Mouse (Mus musculus): ENCODE data around the gene Npas1. TPM values are rescaled to one million over a fixed set of nuclear protein-coding genes. Genes with fewer than 3 reads are reported as not detected.
A peak's percentile ranks its signal among the peaks of the same experiment; 100 is the strongest.

The Npas1 gene
- polyA plus RNA-seq, 1 experiment from 2014 or later: 6.4 TPM

DNA sequence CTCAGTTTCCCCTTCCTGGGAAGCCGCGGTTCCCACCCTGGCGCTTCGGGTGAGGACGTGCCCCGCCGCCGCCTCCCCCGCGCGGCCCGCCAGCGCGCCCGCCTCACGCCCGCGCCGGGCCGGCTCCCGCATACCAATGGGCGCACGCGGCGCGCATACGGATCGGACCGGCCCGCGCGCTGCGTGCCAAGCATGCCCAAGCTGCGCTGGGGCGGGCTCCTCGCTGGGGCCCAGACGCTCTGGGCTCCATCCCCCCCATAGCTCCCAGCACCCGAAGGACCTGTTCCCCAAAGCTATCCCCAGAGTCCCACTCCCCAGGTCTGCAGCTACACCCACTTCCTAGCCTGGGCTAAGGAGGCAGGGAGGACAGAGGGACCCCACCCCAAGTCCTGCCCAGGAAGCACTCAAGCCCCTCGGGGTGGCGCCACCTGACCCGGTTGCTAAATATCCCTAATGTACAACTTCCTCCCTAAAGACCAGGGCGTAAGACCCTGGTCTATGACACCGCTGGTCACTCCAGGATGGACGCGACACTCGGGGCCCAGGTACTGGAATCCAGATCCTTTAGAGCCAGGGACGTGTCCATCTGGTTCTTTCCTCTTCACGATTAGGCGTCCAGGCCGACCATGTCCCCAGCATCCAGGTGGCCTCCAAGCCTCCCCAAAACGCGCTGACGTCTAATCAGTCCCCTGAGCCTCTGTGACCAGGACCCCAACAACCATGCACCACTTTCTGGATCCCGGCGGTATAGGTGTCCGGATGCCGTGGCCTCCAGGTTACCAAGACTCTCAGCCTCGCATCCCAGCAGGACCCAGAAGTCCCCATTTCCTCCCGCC, 1.5 kb downstream of the Npas1 start:
- ATAC-seq: peak; percentile 46; the same call in 1 of the 2 replicates
- H3K4me3 ChIP-seq (ENCODE audit: low read depth, low read length): peak overlapping the region; percentile 39
- H3K9me3 ChIP-seq (replicated peaks; ENCODE audit: control insufficient read depth, low read length, poor library complexity, severe bottlenecking): no peaks in the 10 kb centered on the region
- WGBS: 2% methylated on average over 40 of the region's 59 CpGs
- H3K27me3 ChIP-seq (ENCODE audit: control insufficient read depth, insufficient read depth, low read depth, low read length): peaks cover 57% of the 10 kb centered on the region
- H3K9ac ChIP-seq (ENCODE audit: low read depth, low read length): peak overlapping the region; percentile 44
- H3K4me2 ChIP-seq (ENCODE audit: low read length): peak overlapping the region; percentile 70
- peaks cover 15% of the 10 kb centered on the region for H3K4me1 ChIP-seq (ENCODE audit: control insufficient read depth, insufficient read depth, low read length)
- H3K27ac ChIP-seq (ENCODE audit: low read length): no peak overlapping the region
- H3K36me3 ChIP-seq (ENCODE audit: control insufficient read depth, insufficient read depth, low read length): no peaks in the 10 kb centered on the region

DNA sequence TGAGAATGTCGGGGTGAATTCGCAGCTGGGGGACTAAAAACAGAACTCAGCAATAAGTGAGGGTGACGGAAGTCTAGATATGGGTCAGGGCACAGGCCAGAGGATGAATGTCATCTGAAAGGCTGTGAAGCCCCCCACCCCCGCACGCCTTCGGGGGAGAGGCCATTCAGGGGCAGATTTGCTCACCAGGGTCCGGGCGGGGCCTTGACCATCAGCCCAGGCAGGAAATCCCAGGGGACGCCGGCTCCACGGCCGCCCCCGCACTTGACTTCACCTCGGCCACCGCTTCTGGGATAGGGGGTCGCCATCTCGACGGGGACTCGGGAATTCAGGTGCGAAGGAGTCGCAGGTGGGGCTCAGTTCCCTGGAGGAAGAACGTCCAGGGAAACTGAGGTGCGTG, 2.2 kb downstream of the Npas1 start:
- H3K4me3 ChIP-seq (ENCODE audit: low read depth, low read length): peak overlapping the region; percentile 39
- ATAC-seq: no peak
- H3K9ac ChIP-seq (ENCODE audit: low read depth, low read length): peak overlapping the region; percentile 38
- H3K4me1 ChIP-seq (ENCODE audit: control insufficient read depth, insufficient read depth, low read length): peaks cover 15% of the 10 kb centered on the region
- no peaks in the 10 kb centered on the region for H3K9me3 ChIP-seq (replicated peaks; ENCODE audit: control insufficient read depth, low read length, poor library complexity, severe bottlenecking)
- H3K36me3 ChIP-seq (ENCODE audit: control insufficient read depth, insufficient read depth, low read length): no peaks in the 10 kb centered on the region
- H3K4me2 ChIP-seq (ENCODE audit: low read length): peak overlapping the region; percentile 70
- WGBS: 5% methylated on average over 23 of the region's 23 CpGs
- H3K27me3 ChIP-seq (ENCODE audit: control insufficient read depth, insufficient read depth, low read depth, low read length): peaks cover 57% of the 10 kb centered on the region
- no peak overlapping the region for H3K27ac ChIP-seq (ENCODE audit: low read length)

DNA sequence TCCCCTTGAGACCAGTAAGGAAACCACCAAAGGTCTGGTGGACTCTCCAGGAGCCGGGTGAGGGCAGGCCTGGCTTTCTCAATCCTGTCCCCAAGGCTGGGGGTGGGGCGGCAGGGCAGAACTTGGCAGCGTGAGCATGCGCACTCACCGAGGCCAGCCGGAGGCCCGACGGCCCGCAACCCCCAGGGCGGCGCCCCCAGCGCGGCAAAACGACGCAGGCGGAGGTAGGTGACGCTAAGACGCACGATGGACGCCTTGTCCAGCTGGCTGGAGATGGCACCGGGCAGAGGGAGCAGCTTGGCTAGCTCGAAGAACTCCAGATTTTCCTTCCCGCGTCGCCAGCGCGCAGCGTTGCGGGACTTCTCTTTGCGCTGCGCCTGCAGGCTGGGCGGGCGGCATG, 3.1 kb downstream of the Npas1 start:
- Histone ChIP-seq H3K27me3 (ENCODE audit: control insufficient read depth, insufficient read depth, low read depth, low read length) (peaks cover 59% of the 10 kb centered on the region), H3K4me1 (ENCODE audit: control insufficient read depth, insufficient read depth, low read length) (peaks cover 15% of the 10 kb centered on the region), H3K4me2 (ENCODE audit: low read length) (peak overlapping the region; percentile 41)

DNA sequence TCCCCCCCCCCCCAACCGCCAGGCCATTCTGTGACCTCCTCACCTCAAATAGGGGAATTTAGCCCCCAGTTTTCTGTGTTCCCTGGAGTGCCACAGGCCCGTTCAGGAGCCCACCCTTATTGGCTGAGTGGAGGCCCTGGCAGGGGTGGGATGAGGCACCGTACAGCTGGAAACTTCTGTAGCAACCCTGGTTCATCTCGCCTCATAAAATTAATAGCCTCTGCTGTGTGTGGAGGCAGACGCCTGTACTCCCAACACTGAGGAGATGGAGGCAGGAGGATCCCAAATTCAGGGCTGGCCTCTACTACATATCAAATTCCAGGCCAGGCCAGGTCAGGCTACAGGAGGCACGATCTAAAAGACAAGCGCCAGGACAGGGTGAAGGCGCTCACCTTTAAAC, 3.7 kb downstream of the Npas1 start:
- Histone ChIP-seq H3K4me1 (ENCODE audit: control insufficient read depth, insufficient read depth, low read length) (peaks cover 15% of the 10 kb centered on the region), H3K4me3 (ENCODE audit: low read depth, low read length) (no peak overlapping the region), H3K9ac (ENCODE audit: low read depth, low read length) (no peak overlapping the region), H3K36me3 (ENCODE audit: control insufficient read depth, insufficient read depth, low read length) (no peaks in the 10 kb centered on the region), H3K4me2 (ENCODE audit: low read length) (no peak overlapping the region), H3K27ac (ENCODE audit: low read length) (no peak overlapping the region), H3K27me3 (ENCODE audit: control insufficient read depth, insufficient read depth, low read depth, low read length) (peaks cover 60% of the 10 kb centered on the region), H3K9me3 (replicated peaks; ENCODE audit: control insufficient read depth, low read length, poor library complexity, severe bottlenecking) (no peaks in the 10 kb centered on the region)
- 70% methylated on average over 8 of the region's 8 CpGs for WGBS
- no peak for ATAC-seq

More for the DNA sequence above, 3.1 kb downstream of the Npas1 start:
- Histone ChIP-seq H3K27ac (ENCODE audit: low read length) (no peak overlapping the region), H3K9me3 (replicated peaks; ENCODE audit: control insufficient read depth, low read length, poor library complexity, severe bottlenecking) (no peaks in the 10 kb centered on the region), H3K36me3 (ENCODE audit: control insufficient read depth, insufficient read depth, low read length) (no peaks in the 10 kb centered on the region), H3K9ac (ENCODE audit: low read depth, low read length) (no peak overlapping the region), H3K4me3 (ENCODE audit: low read depth, low read length) (peak overlapping the region; percentile 20; the same call in 1 of the 2 replicates)
- 4% methylated on average over 33 of the region's 33 CpGs for WGBS
- ATAC-seq: no peak

DNA sequence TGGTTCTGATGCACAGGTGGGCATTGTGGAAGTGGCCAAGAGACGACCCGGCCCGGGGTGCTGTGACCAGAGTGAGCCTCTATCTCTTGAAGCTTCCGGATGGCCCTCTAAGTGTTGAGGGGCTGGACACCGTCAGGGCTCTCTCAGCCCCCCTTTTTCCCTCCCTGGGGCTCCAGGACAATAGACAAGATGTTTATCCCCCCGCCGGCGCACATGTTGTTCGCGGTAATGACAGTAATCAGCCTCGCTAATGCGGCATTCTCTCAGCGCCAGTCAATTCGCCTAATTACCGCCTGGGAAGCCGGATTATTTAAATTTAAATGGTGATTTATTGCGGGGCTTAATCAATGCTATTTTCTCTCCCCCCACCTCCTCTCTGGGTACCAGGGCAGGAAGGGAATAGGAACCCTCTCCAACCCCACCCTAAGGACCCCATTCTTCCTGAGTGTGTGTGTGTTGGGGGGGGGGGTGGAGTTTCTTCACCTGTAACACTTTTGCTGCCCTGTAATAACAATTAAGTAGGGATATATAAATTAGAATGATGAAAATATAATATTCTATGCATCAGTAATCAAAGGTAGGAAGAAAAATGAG, 5.3 kb downstream of the Npas1 start:
- Histone ChIP-seq H3K4me1 (ENCODE audit: control insufficient read depth, insufficient read depth, low read length) (peaks cover 15% of the 10 kb centered on the region), H3K9me3 (replicated peaks; ENCODE audit: control insufficient read depth, low read length, poor library complexity, severe bottlenecking) (no peaks in the 10 kb centered on the region)
- ATAC-seq: no peak

DNA sequence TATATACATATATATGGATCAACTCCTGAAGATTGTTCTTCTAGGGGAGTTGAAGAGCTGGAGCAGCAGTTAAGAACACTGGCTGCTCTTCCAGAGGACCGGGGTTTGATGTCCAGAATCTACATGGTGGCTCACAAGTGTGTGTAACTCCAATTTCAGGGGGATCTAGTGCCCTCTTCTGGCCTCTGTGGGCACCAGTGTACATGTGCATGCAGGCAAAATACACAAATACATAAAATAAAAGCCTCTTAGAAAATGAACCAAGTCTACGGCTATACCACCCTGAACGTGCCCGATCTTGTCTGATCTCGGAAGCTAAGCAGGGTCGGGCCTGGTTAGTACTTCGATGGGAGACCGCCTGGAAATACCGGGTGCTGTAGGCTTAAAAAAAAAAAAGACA, 6.0 kb downstream of the Npas1 start:
- H3K4me3 ChIP-seq (ENCODE audit: low read depth, low read length): no peak overlapping the region
- 45% methylated on average over 9 of the region's 9 CpGs for WGBS
- H3K9ac ChIP-seq (ENCODE audit: low read depth, low read length): no peak overlapping the region
- no peak for ATAC-seq
- H3K4me1 ChIP-seq (ENCODE audit: control insufficient read depth, insufficient read depth, low read length): peaks cover 15% of the 10 kb centered on the region
- H3K36me3 ChIP-seq (ENCODE audit: control insufficient read depth, insufficient read depth, low read length): no peaks in the 10 kb centered on the region
- H3K9me3 ChIP-seq (replicated peaks; ENCODE audit: control insufficient read depth, low read length, poor library complexity, severe bottlenecking): no peaks in the 10 kb centered on the region
- no peak overlapping the region for H3K27ac ChIP-seq (ENCODE audit: low read length)
- H3K27me3 ChIP-seq (ENCODE audit: control insufficient read depth, insufficient read depth, low read depth, low read length): peaks cover 51% of the 10 kb centered on the region
- no peak overlapping the region for H3K4me2 ChIP-seq (ENCODE audit: low read length)

More for the DNA sequence above, 5.3 kb downstream of the Npas1 start:
- Histone ChIP-seq H3K36me3 (ENCODE audit: control insufficient read depth, insufficient read depth, low read length) (no peaks in the 10 kb centered on the region), H3K4me3 (ENCODE audit: low read depth, low read length) (no peak overlapping the region), H3K27me3 (ENCODE audit: control insufficient read depth, insufficient read depth, low read depth, low read length) (peaks cover 57% of the 10 kb centered on the region), H3K4me2 (ENCODE audit: low read length) (no peak overlapping the region; the same call in 1 of the 2 replicates), H3K27ac (ENCODE audit: low read length) (no peak overlapping the region), H3K9ac (ENCODE audit: low read depth, low read length) (no peak overlapping the region)
- 3% methylated on average over 17 of the region's 17 CpGs for WGBS

DNA sequence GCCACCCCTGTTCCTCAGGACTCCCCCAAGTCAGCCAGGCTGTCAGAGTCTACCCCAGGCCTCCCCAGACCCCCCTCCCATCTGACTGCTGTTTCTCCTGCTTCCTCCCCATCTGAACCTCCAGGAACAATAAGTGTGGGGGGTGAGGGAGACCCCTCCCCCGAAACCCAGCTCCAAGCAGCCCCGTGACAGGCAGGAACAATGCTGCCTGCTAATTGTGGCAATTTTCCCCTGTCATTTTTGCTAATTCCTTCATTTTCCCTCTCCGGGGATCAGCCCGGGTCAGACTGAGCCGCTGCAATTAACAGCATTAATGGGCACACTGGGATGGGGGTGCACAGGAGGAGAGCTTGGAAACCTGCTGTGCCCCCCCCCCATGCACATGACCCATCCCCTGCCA, 9.4 kb downstream of the Npas1 start:
- H3K9me3 ChIP-seq (replicated peaks; ENCODE audit: control insufficient read depth, low read length, poor library complexity, severe bottlenecking): no peaks in the 10 kb centered on the region
- H3K9ac ChIP-seq (ENCODE audit: low read depth, low read length): no peak overlapping the region
- no peaks in the 10 kb centered on the region for H3K4me1 ChIP-seq (ENCODE audit: control insufficient read depth, insufficient read depth, low read length)
- H3K36me3 ChIP-seq (ENCODE audit: control insufficient read depth, insufficient read depth, low read length): no peaks in the 10 kb centered on the region
- H3K4me2 ChIP-seq (ENCODE audit: low read length): no peak overlapping the region
- H3K27ac ChIP-seq (ENCODE audit: low read length): no peak overlapping the region
- ATAC-seq: no peak
- 28% methylated on average over 5 of the region's 5 CpGs for WGBS
- H3K27me3 ChIP-seq (ENCODE audit: control insufficient read depth, insufficient read depth, low read depth, low read length): peaks cover 21% of the 10 kb centered on the region
- H3K4me3 ChIP-seq (ENCODE audit: low read depth, low read length): no peak overlapping the region

DNA sequence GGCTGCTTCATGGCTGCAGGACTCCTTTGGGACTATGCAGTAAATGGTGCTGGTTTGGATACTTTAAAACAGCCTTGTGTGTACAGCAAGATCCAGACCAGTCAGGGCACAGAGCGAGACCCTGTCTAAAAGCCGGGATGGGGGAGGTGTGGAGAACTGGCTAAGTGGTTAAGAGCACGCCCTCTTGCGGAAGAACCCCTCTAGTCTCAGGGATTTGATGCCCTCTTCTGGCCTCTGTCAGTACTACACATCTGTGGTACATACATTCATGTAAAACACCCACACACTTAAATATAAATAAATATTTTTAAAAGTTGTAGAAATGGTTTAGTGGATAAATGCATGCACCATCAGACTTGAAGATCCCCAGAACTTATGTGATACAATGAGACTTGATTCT, 11.0 kb downstream of the Npas1 start:
- Histone ChIP-seq H3K4me1 (ENCODE audit: control insufficient read depth, insufficient read depth, low read length) (no peaks in the 10 kb centered on the region), H3K36me3 (ENCODE audit: control insufficient read depth, insufficient read depth, low read length) (no peaks in the 10 kb centered on the region), H3K9ac (ENCODE audit: low read depth, low read length) (no peak overlapping the region), H3K27me3 (ENCODE audit: control insufficient read depth, insufficient read depth, low read depth, low read length) (peaks cover 16% of the 10 kb centered on the region), H3K4me2 (ENCODE audit: low read length) (no peak overlapping the region), H3K9me3 (replicated peaks; ENCODE audit: control insufficient read depth, low read length, poor library complexity, severe bottlenecking) (no peaks in the 10 kb centered on the region), H3K27ac (ENCODE audit: low read length) (no peak overlapping the region), H3K4me3 (ENCODE audit: low read depth, low read length) (no peak overlapping the region)
- WGBS: 66% methylated on average over 4 of the region's 4 CpGs
- no peak for ATAC-seq

DNA sequence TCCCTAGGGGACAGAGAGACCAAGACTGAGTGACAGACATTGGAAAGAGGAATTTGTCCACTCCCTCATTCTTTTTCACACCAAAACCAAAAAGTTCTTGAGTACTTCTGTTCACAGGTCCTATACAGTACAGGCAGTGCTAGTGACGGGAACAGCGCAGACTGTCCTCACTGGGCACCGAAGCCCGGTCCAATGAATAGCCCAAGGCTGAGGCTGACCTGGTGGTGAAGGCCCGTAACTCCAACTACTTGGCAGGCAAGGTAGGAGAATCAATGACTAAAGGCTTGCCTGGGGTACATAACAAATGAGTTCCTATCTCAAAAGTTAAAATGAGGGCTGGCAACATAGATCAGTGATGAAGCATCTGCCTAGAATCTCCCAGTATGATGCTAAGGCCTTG, 12.0 kb downstream of the Npas1 start:
- ATAC-seq: no peak
- H3K27me3 ChIP-seq (ENCODE audit: control insufficient read depth, insufficient read depth, low read depth, low read length): peaks cover 15% of the 10 kb centered on the region
- no peaks in the 10 kb centered on the region for H3K36me3 ChIP-seq (ENCODE audit: control insufficient read depth, insufficient read depth, low read length)
- H3K4me1 ChIP-seq (ENCODE audit: control insufficient read depth, insufficient read depth, low read length): no peaks in the 10 kb centered on the region
- H3K27ac ChIP-seq (ENCODE audit: low read length): no peak overlapping the region
- H3K4me3 ChIP-seq (ENCODE audit: low read depth, low read length): no peak overlapping the region
- H3K9me3 ChIP-seq (replicated peaks; ENCODE audit: control insufficient read depth, low read length, poor library complexity, severe bottlenecking): no peaks in the 10 kb centered on the region
- WGBS: 89% methylated on average over 5 of the region's 5 CpGs
- H3K4me2 ChIP-seq (ENCODE audit: low read length): no peak overlapping the region
- H3K9ac ChIP-seq (ENCODE audit: low read depth, low read length): no peak overlapping the region

Measured in midbrain, embryonic 16.5 days (tissue).